In genomic region chr2:118301041-118301545, GRCm38 (mm10) we compare ENCODE assay signal across 20 mouse cellular contexts. TPM values are rescaled to one million over a fixed set of nuclear protein-coding genes. Genes with fewer than 3 reads are reported as not detected.
"Had no signal": no experiment of that assay in that cellular context is flagged by ENCODE, and none has a peak within 500 bp of the region (broad histone marks: within the 10 kb centered on the region; RNA-seq: fewer than 3 reads in every experiment).

No protein-coding gene starts in this region.

- H3K27ac ChIP-seq: midbrain, embryonic 10.5 days; neural tube, embryonic 13.5 days; neural tube, embryonic 15.5 days; stomach, embryonic 15.5 days; stomach, postnatal 0 days had no signal

- H3K36me3 ChIP-seq: midbrain, embryonic 10.5 days; neural tube, embryonic 13.5 days; neural tube, embryonic 15.5 days; stomach, embryonic 15.5 days had no signal

- H3K4me2 ChIP-seq: lung, embryonic 14.5 days; neural tube, embryonic 13.5 days; neural tube, embryonic 15.5 days; stomach, embryonic 15.5 days had no signal

- H3K9ac ChIP-seq: lung, embryonic 14.5 days; neural tube, embryonic 13.5 days; neural tube, embryonic 15.5 days; stomach, embryonic 15.5 days had no signal

- ATAC-seq: midbrain, embryonic 16.5 days had no signal

- DNase-seq: lung, adult 18-20 months; lung, embryonic 14.5 days; lung, postnatal 10 days; lung, postnatal 4 days; midbrain, embryonic 14.5 days; retina, postnatal 1 day; right cerebral cortex, adult 18-20 months; right cerebral cortex, postnatal 25 days; right cerebral cortex, postnatal 4 days; spleen, adult 18-20 months; thymus, adult 2 months; thymus, postnatal 25 days; thymus, postnatal 4 days had no signal

- H3K4me3 ChIP-seq: midbrain, embryonic 10.5 days; myocyte; neural tube, embryonic 13.5 days; neural tube, embryonic 15.5 days; stomach, embryonic 15.5 days had no signal

- H3K27me3 ChIP-seq: neural tube, embryonic 13.5 days; neural tube, embryonic 15.5 days; stomach, embryonic 15.5 days had no signal

- H3K4me1 ChIP-seq: midbrain, embryonic 10.5 days; neural tube, embryonic 15.5 days; stomach, embryonic 15.5 days had no signal

- H3K9me3 ChIP-seq: midbrain, embryonic 10.5 days; neural tube, embryonic 13.5 days; neural tube, embryonic 15.5 days; stomach, embryonic 15.5 days had no signal

RNA-seq across cellular contexts. Expression of gene Fsip1, which starts 44.3 kb away (rescaled TPM):
- polyA plus RNA-seq: thymus, adult 2 months had no signal
